Mouse (Mus musculus): Measurements from ENCODE around the gene Prr18. TPM values are rescaled to one million over a fixed set of nuclear protein-coding genes. Genes with fewer than 3 reads are reported as not detected.

Gene Prr18
- polyA plus RNA-seq, 1 experiment from 2014 or later: not detected

- H3K4me3 ChIP-seq (ENCODE audit: control insufficient read depth in 1 of 2, insufficient read depth in 1 of 2, low read depth in 1 of 2, low read length in 2 of 2): no peak overlapping the region
- H3K4me1 ChIP-seq (ENCODE audit: control insufficient read depth in 2 of 2, insufficient read depth in 2 of 2, low read length in 2 of 2): 0 out of 4 replicates have a peak, but pooled peaks cover 0 to 2% of the 10 kb centered on the region in 2 experiments
- no peak overlapping the region for H3K9ac ChIP-seq (ENCODE audit: low read length)
- no peaks in the 10 kb centered on the region for H3K27me3 ChIP-seq (ENCODE audit: control insufficient read depth, insufficient read depth, low read length)
- 76% methylated on average over 4 of the region's 4 CpGs for WGBS
- H3K27ac ChIP-seq (replicated peaks in 1 of 2; ENCODE audit: control insufficient read depth in 1 of 2, insufficient read depth in 1 of 2, low read depth in 2 of 2, low read length in 2 of 2): no peak overlapping the region
- peaks cover 14% of the 10 kb centered on the region for H3K36me3 ChIP-seq (ENCODE audit: control insufficient read depth, insufficient read depth, low read length)
- no peaks in the 10 kb centered on the region for H3K9me3 ChIP-seq (ENCODE audit: control insufficient read depth, low read length)
- no peak for ATAC-seq (ENCODE audit: insufficient number of reproducible peaks, insufficient read depth, low FRiP score, low read depth)
- no peak overlapping the region for H3K4me2 ChIP-seq (ENCODE audit: low read length)
Measured at GRCm38 (mm10) chr17:8301515-8301914, 35.7 kb upstream of the Prr18 start.

- 72% methylated on average over 7 of the region's 7 CpGs for WGBS
- Histone ChIP-seq H3K27ac (replicated peaks in 1 of 2; ENCODE audit: control insufficient read depth in 1 of 2, insufficient read depth in 1 of 2, low read depth in 2 of 2, low read length in 2 of 2) (no peak overlapping the region), H3K9ac (ENCODE audit: low read length) (no peak overlapping the region), H3K9me3 (ENCODE audit: control insufficient read depth, low read length) (no peaks in the 10 kb centered on the region), H3K4me1 (ENCODE audit: control insufficient read depth in 2 of 2, insufficient read depth in 2 of 2, low read length in 2 of 2) (0 out of 4 replicates have a peak, but pooled peaks cover 0 to 2% of the 10 kb centered on the region in 2 experiments), H3K27me3 (ENCODE audit: control insufficient read depth, insufficient read depth, low read length) (no peaks in the 10 kb centered on the region), H3K4me2 (ENCODE audit: low read length) (no peak overlapping the region), H3K4me3 (ENCODE audit: control insufficient read depth in 1 of 2, insufficient read depth in 1 of 2, low read depth in 1 of 2, low read length in 2 of 2) (no peak overlapping the region), H3K36me3 (ENCODE audit: control insufficient read depth, insufficient read depth, low read length) (peaks cover 9% of the 10 kb centered on the region)
- no peak for ATAC-seq (ENCODE audit: insufficient number of reproducible peaks, insufficient read depth, low FRiP score, low read depth)
Measured at GRCm38 (mm10) chr17:8302772-8303438, 34.4 kb upstream of the Prr18 start.

- no peaks in the 10 kb centered on the region for H3K27me3 ChIP-seq (ENCODE audit: control insufficient read depth, insufficient read depth, low read length)
Measured at GRCm38 (mm10) chr17:8303671-8304070, 33.6 kb upstream of the Prr18 start.

GRCm38 (mm10) chr17:8305801-8306200 is 31.5 kb upstream of the Prr18 start:
- 0 out of 4 replicates have a peak, but pooled peaks cover 0 to 2% of the 10 kb centered on the region in 2 experiments for H3K4me1 ChIP-seq (ENCODE audit: control insufficient read depth in 2 of 2, insufficient read depth in 2 of 2, low read length in 2 of 2)
- H3K4me3 ChIP-seq (ENCODE audit: control insufficient read depth in 1 of 2, insufficient read depth in 1 of 2, low read depth in 1 of 2, low read length in 2 of 2): no peak overlapping the region
- ATAC-seq (ENCODE audit: insufficient number of reproducible peaks, insufficient read depth, low FRiP score, low read depth): no peak
- H3K4me2 ChIP-seq (ENCODE audit: low read length): no peak overlapping the region
- H3K27me3 ChIP-seq (ENCODE audit: control insufficient read depth, insufficient read depth, low read length): no peaks in the 10 kb centered on the region
- H3K9me3 ChIP-seq (ENCODE audit: control insufficient read depth, low read length): no peaks in the 10 kb centered on the region
- 13% methylated on average over 3 of the region's 3 CpGs for whole genome bisulfite sequencing
- no peak overlapping the region for H3K9ac ChIP-seq (ENCODE audit: low read length)
- no peaks in the 10 kb centered on the region for H3K36me3 ChIP-seq (ENCODE audit: control insufficient read depth, insufficient read depth, low read length)
- H3K27ac ChIP-seq (replicated peaks in 1 of 2; ENCODE audit: control insufficient read depth in 1 of 2, insufficient read depth in 1 of 2, low read depth in 2 of 2, low read length in 2 of 2): no peak overlapping the region

More at GRCm38 (mm10) chr17:8303671-8304070, 33.6 kb upstream of the Prr18 start:
- 0 out of 4 replicates have a peak, but pooled peaks cover 0 to 2% of the 10 kb centered on the region in 2 experiments for H3K4me1 ChIP-seq (ENCODE audit: control insufficient read depth in 2 of 2, insufficient read depth in 2 of 2, low read length in 2 of 2)
- H3K4me3 ChIP-seq (ENCODE audit: control insufficient read depth in 1 of 2, insufficient read depth in 1 of 2, low read depth in 1 of 2, low read length in 2 of 2): no peak overlapping the region
- no peaks in the 10 kb centered on the region for H3K9me3 ChIP-seq (ENCODE audit: control insufficient read depth, low read length)
- H3K36me3 ChIP-seq (ENCODE audit: control insufficient read depth, insufficient read depth, low read length): peaks cover 1% of the 10 kb centered on the region; the same call in 1 of the 2 replicates
- no peak overlapping the region for H3K27ac ChIP-seq (replicated peaks in 1 of 2; ENCODE audit: control insufficient read depth in 1 of 2, insufficient read depth in 1 of 2, low read depth in 2 of 2, low read length in 2 of 2)
- H3K9ac ChIP-seq (ENCODE audit: low read length): no peak overlapping the region
- no peak overlapping the region for H3K4me2 ChIP-seq (ENCODE audit: low read length)
- WGBS: 62% methylated on average over 5 of the region's 5 CpGs
- ATAC-seq (ENCODE audit: insufficient number of reproducible peaks, insufficient read depth, low FRiP score, low read depth): no peak

- H3K36me3 ChIP-seq (ENCODE audit: control insufficient read depth, insufficient read depth, low read length): no peaks in the 10 kb centered on the region
- H3K9me3 ChIP-seq (ENCODE audit: control insufficient read depth, low read length): no peaks in the 10 kb centered on the region
- peak within 1 kb of the TSS; percentile 57 to 58 for H3K27ac ChIP-seq (replicated peaks in 1 of 2; ENCODE audit: control insufficient read depth in 1 of 2, insufficient read depth in 1 of 2, low read depth in 2 of 2, low read length in 2 of 2)
- no peaks in the 10 kb centered on the region for H3K27me3 ChIP-seq (ENCODE audit: control insufficient read depth, insufficient read depth, low read length)
- WGBS: under 1% methylated on average over 53 of the region's 54 CpGs
- H3K4me2 ChIP-seq (ENCODE audit: low read length): peak within 1 kb of the TSS; percentile 76
- peak within 1 kb of the TSS; percentile 71 to 79 for H3K4me3 ChIP-seq (ENCODE audit: control insufficient read depth in 1 of 2, insufficient read depth in 1 of 2, low read depth in 1 of 2, low read length in 2 of 2)
- ATAC-seq (ENCODE audit: insufficient number of reproducible peaks, insufficient read depth, low FRiP score, low read depth): peak; percentile 87
- H3K4me1 ChIP-seq (ENCODE audit: control insufficient read depth in 2 of 2, insufficient read depth in 2 of 2, low read length in 2 of 2): peaks cover 0 to 17% of the 10 kb centered on the region in 2 experiments; a peak in 3 of 4 replicates
- peak within 1 kb of the TSS; percentile 86 for H3K9ac ChIP-seq (ENCODE audit: low read length)
Measured at GRCm38 (mm10) chr17:8310838-8311614, 26.2 kb upstream of the Prr18 start, which contains the start of gene Sft2d1. Gene Sft2d1, plus strand, starts transcription at chr17:8311102.

- H3K27me3 ChIP-seq (ENCODE audit: control insufficient read depth, insufficient read depth, low read length): no peaks in the 10 kb centered on the region
- H3K27ac ChIP-seq (replicated peaks in 1 of 2; ENCODE audit: control insufficient read depth in 1 of 2, insufficient read depth in 1 of 2, low read depth in 2 of 2, low read length in 2 of 2): 0 out of 4 replicates have a peak overlapping the region, but pooled peaks of 1 of the 2 experiments have one; percentile 57
- peak overlapping the region; percentile 86 for H3K9ac ChIP-seq (ENCODE audit: low read length)
- H3K9me3 ChIP-seq (ENCODE audit: control insufficient read depth, low read length): no peaks in the 10 kb centered on the region
- WGBS: 44% methylated on average over 3 of the region's 3 CpGs
- H3K4me2 ChIP-seq (ENCODE audit: low read length): peak overlapping the region; percentile 76
- H3K4me3 ChIP-seq (ENCODE audit: control insufficient read depth in 1 of 2, insufficient read depth in 1 of 2, low read depth in 1 of 2, low read length in 2 of 2): peak overlapping the region; percentile 71 to 79
- no peaks in the 10 kb centered on the region for H3K36me3 ChIP-seq (ENCODE audit: control insufficient read depth, insufficient read depth, low read length)
- no peak for ATAC-seq (ENCODE audit: insufficient number of reproducible peaks, insufficient read depth, low FRiP score, low read depth)
- H3K4me1 ChIP-seq (ENCODE audit: control insufficient read depth in 2 of 2, insufficient read depth in 2 of 2, low read length in 2 of 2): peaks cover 0 to 17% of the 10 kb centered on the region in 2 experiments; a peak in 3 of 4 replicates
Measured at GRCm38 (mm10) chr17:8311751-8312150, 25.5 kb upstream of the Prr18 start.

- no peak overlapping the region for H3K27ac ChIP-seq (replicated peaks in 1 of 2; ENCODE audit: control insufficient read depth in 1 of 2, insufficient read depth in 1 of 2, low read depth in 2 of 2, low read length in 2 of 2)
- no peak for ATAC-seq (ENCODE audit: insufficient number of reproducible peaks, insufficient read depth, low FRiP score, low read depth)
- no peaks in the 10 kb centered on the region for H3K9me3 ChIP-seq (ENCODE audit: control insufficient read depth, low read length)
- H3K4me2 ChIP-seq (ENCODE audit: low read length): no peak overlapping the region
- no peak overlapping the region for H3K9ac ChIP-seq (ENCODE audit: low read length)
- H3K27me3 ChIP-seq (ENCODE audit: control insufficient read depth, insufficient read depth, low read length): no peaks in the 10 kb centered on the region
- no peak overlapping the region for H3K4me3 ChIP-seq (ENCODE audit: control insufficient read depth in 1 of 2, insufficient read depth in 1 of 2, low read depth in 1 of 2, low read length in 2 of 2)
- 82% methylated on average over 3 of the region's 3 CpGs for WGBS
- peaks cover 0 to 17% of the 10 kb centered on the region in 2 experiments; a peak in 3 of 4 replicates for H3K4me1 ChIP-seq (ENCODE audit: control insufficient read depth in 2 of 2, insufficient read depth in 2 of 2, low read length in 2 of 2)
- no peaks in the 10 kb centered on the region for H3K36me3 ChIP-seq (ENCODE audit: control insufficient read depth, insufficient read depth, low read length)
Measured at GRCm38 (mm10) chr17:8313976-8314375, 23.3 kb upstream of the Prr18 start.

All from heart, embryonic 14.5 days (tissue).